Mouse (Mus musculus) liver, embryonic 14.5 days (tissue): ENCODE measurements around the gene Bfsp1.

ENCODE experiments used
- CTCF ChIP-seq: IDR thresholded peaks from 2 replicates; pipeline ENCODE4 v1.5.1; 2016; ENCODE audit warnings: antibody characterized with exemption, low read depth, control low read depth
- EP300 ChIP-seq: IDR thresholded peaks from 2 replicates; pipeline ENCODE4 v1.6.1; 2016; ENCODE audit warnings: antibody characterized with exemption, low read depth

DNA sequence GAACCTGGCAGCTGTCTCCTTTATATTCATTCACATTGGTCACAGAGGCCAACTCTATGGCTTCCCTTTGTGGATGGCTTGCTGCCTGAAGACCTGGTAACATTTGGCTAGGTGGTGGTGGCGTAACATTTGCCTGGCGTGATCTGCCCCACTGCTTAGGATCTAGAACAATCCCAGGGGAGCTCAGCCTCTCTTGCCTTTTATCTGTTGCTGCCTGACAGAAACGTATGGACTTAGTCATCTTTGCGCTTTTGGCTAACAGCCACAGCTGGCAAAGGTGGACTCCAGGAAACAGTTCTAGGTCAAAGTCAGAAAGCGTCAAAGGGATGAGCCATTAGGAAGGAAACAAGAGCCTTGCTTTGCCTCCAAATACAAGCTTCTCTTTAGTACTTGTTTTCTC, 41.9 kb upstream of the Bfsp1 start:
- no peak for TF ChIP-seq CTCF
- no peak for TF ChIP-seq EP300
